Mouse (Mus musculus): Measurements from ENCODE around the gene Olfr113. TPM values are rescaled to one million over a fixed set of nuclear protein-coding genes. Genes with fewer than 3 reads are reported as not detected.
A peak's percentile ranks its signal among the peaks of the same experiment; 100 is the strongest.

Gene Olfr113
- total RNA-seq (2014; rRNA removed) = not detected in 2 replicates
- polyA plus RNA-seq (2015; fragmentation: Nextera tagmentation; extraction: Ambion mirVana) = not detected in 2 replicates

DNA sequence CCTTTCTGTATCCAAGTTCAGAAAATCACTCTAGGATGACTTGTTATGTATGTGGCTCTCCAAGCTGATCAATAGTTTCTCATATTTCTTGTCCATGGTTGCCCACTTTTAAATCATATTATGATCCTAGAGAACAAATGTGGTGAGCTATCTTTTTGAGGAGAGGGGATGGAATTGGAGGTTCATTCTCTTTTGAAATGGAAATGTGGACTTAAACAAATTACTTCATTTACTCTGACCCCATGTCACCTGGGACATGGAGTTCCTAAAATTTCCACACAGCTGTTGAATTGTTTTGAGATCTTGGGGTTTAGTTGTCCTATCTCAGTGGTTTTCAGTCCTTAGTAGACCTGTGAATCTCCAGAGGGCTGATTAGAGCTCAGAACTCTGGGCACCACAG, at the start of gene Olfr113:
TSS of gene Olfr113 (minus strand) at position 101 of the 400 bp plus-strand sequence.
- no peak within 1 kb of the TSS for H3K4me2 ChIP-seq (ENCODE audit: low read depth, low read length, poor library complexity, severe bottlenecking)
- H3K36me3 ChIP-seq (ENCODE audit: insufficient read depth, low read length) = no peaks in the 10 kb centered on the region
- no peak for DNase-seq (ENCODE audit: low spot score)
- H3K27me3 ChIP-seq (ENCODE audit: insufficient read depth, low read length) = no peaks in the 10 kb centered on the region
- no peak within 1 kb of the TSS for H3K9ac ChIP-seq (replicated peaks; ENCODE audit: low read length, poor library complexity, severe bottlenecking)
- TF ChIP-seq CTCF (IDR thresholded peaks at IDR 0.05) = no peak
- no peaks in the 10 kb centered on the region for H3K9me3 ChIP-seq (ENCODE audit: low read length)
- ATAC-seq (ENCODE audit: low FRiP score) = no peak
- no peak within 1 kb of the TSS for H3K4me3 ChIP-seq (ENCODE audit: low read depth, low read length)
- H3K4me1 ChIP-seq (ENCODE audit: insufficient read depth, low read length) = no peaks in the 10 kb centered on the region
- H3K27ac ChIP-seq (ENCODE audit: low read depth, low read length) = no peak within 1 kb of the TSS

DNA sequence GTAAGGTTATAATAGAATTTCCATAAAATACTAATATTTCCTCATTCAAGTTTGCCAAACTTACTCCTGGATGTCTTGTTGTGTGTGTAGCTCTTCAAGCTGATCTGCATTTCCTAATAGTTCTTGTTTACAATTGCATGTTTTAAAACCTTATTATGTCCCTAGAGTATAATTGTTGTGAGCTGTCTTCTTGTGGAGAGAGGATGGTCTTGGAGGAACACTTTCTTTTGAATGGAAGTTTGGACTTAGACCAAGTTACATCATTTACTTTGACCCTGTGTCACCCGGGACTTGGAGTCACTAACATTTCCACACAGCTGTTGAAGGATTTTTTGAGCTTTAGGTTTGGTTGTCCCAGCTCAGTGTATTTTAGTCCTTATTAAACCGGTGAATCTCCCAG, 49.5 kb upstream of the Olfr113 start, which contains the start of the genes Olfr115 and Olfr116:
TSS of gene Olfr115 (minus strand) at position 101 of the 400 bp plus-strand sequence.
TSS of gene Olfr116 (minus strand) at position 191 of the 400 bp plus-strand sequence.
- Histone ChIP-seq H3K4me2 (ENCODE audit: low read depth, low read length, poor library complexity, severe bottlenecking) (no peak within 1 kb of the TSS), H3K4me3 (ENCODE audit: low read depth, low read length) (no peak within 1 kb of the TSS), H3K9ac (replicated peaks; ENCODE audit: low read length, poor library complexity, severe bottlenecking) (no peak within 1 kb of the TSS), H3K27me3 (ENCODE audit: insufficient read depth, low read length) (no peaks in the 10 kb centered on the region), H3K4me1 (ENCODE audit: insufficient read depth, low read length) (no peaks in the 10 kb centered on the region), H3K9me3 (ENCODE audit: low read length) (0 out of 2 replicates have a peak, but pooled peaks cover 6% of the 10 kb centered on the region), H3K27ac (ENCODE audit: low read depth, low read length) (no peak within 1 kb of the TSS), H3K36me3 (ENCODE audit: insufficient read depth, low read length) (no peaks in the 10 kb centered on the region)
- no peak for DNase-seq (ENCODE audit: low spot score)
- WGBS = 86% methylated on average over 2 of the region's 2 CpGs
- no peak for TF ChIP-seq CTCF (IDR thresholded peaks at IDR 0.05)
- ATAC-seq (ENCODE audit: low FRiP score) = no peak

DNA sequence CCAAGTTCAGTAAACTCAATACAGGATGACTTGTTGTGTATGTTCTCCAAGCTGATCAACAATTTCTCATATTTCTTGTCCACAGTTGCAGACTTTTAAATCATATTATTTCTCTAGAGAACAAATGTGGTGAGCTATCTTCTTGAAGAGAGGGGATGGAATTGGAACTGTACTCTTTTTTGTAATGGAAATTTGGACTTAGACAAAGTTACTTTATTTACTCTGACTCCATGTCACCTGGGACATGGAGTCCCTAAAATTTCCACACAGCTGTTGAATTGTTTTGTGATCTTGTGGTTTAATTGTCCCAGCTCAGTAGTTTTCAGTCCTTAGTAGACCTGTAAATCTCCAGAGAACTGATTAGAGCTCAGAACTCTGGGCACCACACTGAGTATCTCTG, 15.2 kb upstream of the Olfr113 start, which contains the start of gene Olfr114:
TSS of gene Olfr114 (minus strand) at position 101 of the 400 bp plus-strand sequence.
- Histone ChIP-seq H3K4me2 (ENCODE audit: low read depth, low read length, poor library complexity, severe bottlenecking) (no peak within 1 kb of the TSS), H3K27me3 (ENCODE audit: insufficient read depth, low read length) (no peaks in the 10 kb centered on the region), H3K4me1 (ENCODE audit: insufficient read depth, low read length) (no peaks in the 10 kb centered on the region), H3K4me3 (ENCODE audit: low read depth, low read length) (no peak within 1 kb of the TSS), H3K36me3 (ENCODE audit: insufficient read depth, low read length) (no peaks in the 10 kb centered on the region), H3K9ac (replicated peaks; ENCODE audit: low read length, poor library complexity, severe bottlenecking) (no peak within 1 kb of the TSS), H3K9me3 (ENCODE audit: low read length) (no peaks in the 10 kb centered on the region), H3K27ac (ENCODE audit: low read depth, low read length) (no peak within 1 kb of the TSS)
- TF ChIP-seq CTCF (IDR thresholded peaks at IDR 0.05) = no peak
- DNase-seq (ENCODE audit: low spot score) = no peak
- no peak for ATAC-seq (ENCODE audit: low FRiP score)

DNA sequence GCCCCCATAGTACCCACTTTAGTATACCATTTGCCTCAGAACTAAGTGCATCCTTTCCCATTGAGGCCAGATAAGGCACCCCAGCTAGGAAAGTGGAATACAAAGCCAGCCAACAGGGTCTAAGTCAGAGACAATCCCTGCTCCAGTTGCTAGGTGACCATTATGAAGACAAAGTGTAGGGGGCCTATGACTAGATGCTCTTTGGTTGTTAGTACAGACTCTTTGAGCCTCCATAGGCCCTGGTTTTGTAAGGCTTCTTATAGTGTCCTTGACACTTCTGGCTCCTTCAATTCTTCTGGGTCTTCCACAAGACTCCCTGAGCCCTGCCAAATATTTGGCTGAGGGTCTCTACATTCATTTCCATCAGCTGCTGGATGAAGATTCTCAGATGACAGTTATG, 8.1 kb downstream of the Olfr113 start, which contains the start of gene Olfr112:
TSS of gene Olfr112 (minus strand) at position 101 of the 400 bp plus-strand sequence.
- DNase-seq (ENCODE audit: low spot score) (no peak), ATAC-seq (ENCODE audit: low FRiP score) (no peak)
- H3K4me3 ChIP-seq (ENCODE audit: low read depth, low read length) = no peak within 1 kb of the TSS
- H3K27me3 ChIP-seq (ENCODE audit: insufficient read depth, low read length) = no peaks in the 10 kb centered on the region
- no peak within 1 kb of the TSS for H3K9ac ChIP-seq (replicated peaks; ENCODE audit: low read length, poor library complexity, severe bottlenecking)
- no peaks in the 10 kb centered on the region for H3K9me3 ChIP-seq (ENCODE audit: low read length)
- no peaks in the 10 kb centered on the region for H3K4me1 ChIP-seq (ENCODE audit: insufficient read depth, low read length)
- H3K4me2 ChIP-seq (ENCODE audit: low read depth, low read length, poor library complexity, severe bottlenecking) = no peak within 1 kb of the TSS
- no peaks in the 10 kb centered on the region for H3K36me3 ChIP-seq (ENCODE audit: insufficient read depth, low read length)
- TF ChIP-seq CTCF (IDR thresholded peaks at IDR 0.05) = no peak
- no peak within 1 kb of the TSS for H3K27ac ChIP-seq (ENCODE audit: low read depth, low read length)

DNA sequence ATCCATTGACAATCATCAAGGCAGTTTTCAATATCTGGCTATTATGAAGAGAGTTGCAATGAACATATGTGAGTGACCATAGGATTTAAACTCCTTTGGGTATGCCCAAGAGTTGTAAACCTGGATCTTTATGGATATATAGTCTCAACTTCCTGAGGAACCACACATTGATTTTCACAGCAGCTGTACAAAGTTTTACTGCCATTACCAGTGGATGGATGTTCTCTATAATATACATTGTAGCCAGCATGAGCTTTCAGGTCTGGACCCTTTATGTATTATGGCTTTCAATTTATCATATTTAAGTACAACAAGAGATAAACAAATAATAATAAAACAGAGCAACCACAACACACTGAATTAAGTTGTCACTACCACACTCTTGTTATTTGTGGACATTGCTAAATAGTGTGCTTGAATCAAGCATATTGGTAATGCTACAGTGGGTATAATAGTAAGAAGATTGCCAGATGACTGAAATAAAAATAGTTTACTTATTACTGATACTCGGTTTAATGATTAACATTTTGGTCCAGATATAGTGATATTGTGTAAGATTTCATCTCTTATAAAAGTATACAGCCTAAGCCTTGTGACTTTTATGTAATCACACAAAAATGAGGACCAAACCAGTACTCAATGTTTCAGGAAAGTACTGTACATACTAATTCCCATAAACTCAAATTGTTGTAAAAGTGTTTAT, 18.4 kb downstream of the Olfr113 start:
- Histone ChIP-seq H3K27ac (ENCODE audit: low read depth, low read length) (no peak overlapping the region), H3K27me3 (ENCODE audit: insufficient read depth, low read length) (no peaks in the 10 kb centered on the region), H3K4me2 (ENCODE audit: low read depth, low read length, poor library complexity, severe bottlenecking) (no peak overlapping the region), H3K4me3 (ENCODE audit: low read depth, low read length) (no peak overlapping the region), H3K9ac (replicated peaks; ENCODE audit: low read length, poor library complexity, severe bottlenecking) (no peak overlapping the region), H3K9me3 (ENCODE audit: low read length) (no peaks in the 10 kb centered on the region), H3K4me1 (ENCODE audit: insufficient read depth, low read length) (no peaks in the 10 kb centered on the region), H3K36me3 (ENCODE audit: insufficient read depth, low read length) (no peaks in the 10 kb centered on the region)
- no peak for TF ChIP-seq CTCF (IDR thresholded peaks at IDR 0.05)
- DNase-seq (ENCODE audit: low spot score) (no peak), ATAC-seq (ENCODE audit: low FRiP score) (no peak)
- 64% methylated on average over 1 of the region's 1 CpGs for WGBS

DNA sequence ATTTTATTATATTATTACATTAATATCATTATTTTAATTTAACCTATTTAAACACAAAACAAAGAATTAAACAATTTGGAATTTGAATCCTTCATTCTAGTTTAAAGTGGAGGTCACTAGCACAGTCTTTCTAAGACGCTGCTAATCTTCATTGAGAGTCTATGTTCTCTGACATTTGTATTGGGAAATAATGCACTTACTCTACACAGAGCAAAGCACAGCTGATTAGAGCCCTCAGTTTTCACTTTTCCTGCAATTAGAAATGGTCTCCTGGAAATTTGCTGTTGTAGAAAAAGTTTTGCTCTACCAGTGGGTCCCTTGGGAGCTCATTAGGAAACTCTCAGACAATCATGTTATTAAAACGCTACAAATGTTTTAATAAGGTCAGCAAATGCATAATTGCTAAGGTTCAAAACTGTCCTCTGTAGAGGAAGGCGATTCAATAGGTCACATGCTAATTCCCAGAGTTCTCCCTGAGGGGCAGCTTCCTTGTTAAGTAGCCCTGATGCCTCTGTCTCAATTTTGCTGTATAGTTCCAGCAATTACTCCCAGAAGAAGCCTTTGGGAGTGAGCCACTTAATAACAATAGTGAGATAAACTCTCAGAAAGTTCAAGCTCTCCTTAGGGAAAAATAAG, 33.5 kb downstream of the Olfr113 start:
- Histone ChIP-seq H3K27ac (ENCODE audit: low read depth, low read length) (no peak overlapping the region), H3K9ac (replicated peaks; ENCODE audit: low read length, poor library complexity, severe bottlenecking) (no peak overlapping the region), H3K4me2 (ENCODE audit: low read depth, low read length, poor library complexity, severe bottlenecking) (no peak overlapping the region), H3K36me3 (ENCODE audit: insufficient read depth, low read length) (no peaks in the 10 kb centered on the region), H3K4me3 (ENCODE audit: low read depth, low read length) (no peak overlapping the region), H3K4me1 (ENCODE audit: insufficient read depth, low read length) (no peaks in the 10 kb centered on the region), H3K27me3 (ENCODE audit: insufficient read depth, low read length) (no peaks in the 10 kb centered on the region), H3K9me3 (ENCODE audit: low read length) (no peaks in the 10 kb centered on the region)
- DNase-seq (ENCODE audit: low spot score) = peak; percentile 47
- TF ChIP-seq CTCF (IDR thresholded peaks at IDR 0.05) = no peak
- 48% methylated on average over 3 of the region's 3 CpGs for WGBS
- ATAC-seq (ENCODE audit: low FRiP score) = no peak
